Mouse (Mus musculus): ENCODE measurements around the gene Asb4. TPM values are rescaled to one million over a fixed set of nuclear protein-coding genes. Genes with fewer than 3 reads are reported as not detected.
A peak's percentile ranks its signal among the peaks of the same experiment; 100 is the strongest.

Gene Asb4
- total RNA-seq, 2 experiments from 2014 or later, result 6.5 to 11.9 TPM

DNA sequence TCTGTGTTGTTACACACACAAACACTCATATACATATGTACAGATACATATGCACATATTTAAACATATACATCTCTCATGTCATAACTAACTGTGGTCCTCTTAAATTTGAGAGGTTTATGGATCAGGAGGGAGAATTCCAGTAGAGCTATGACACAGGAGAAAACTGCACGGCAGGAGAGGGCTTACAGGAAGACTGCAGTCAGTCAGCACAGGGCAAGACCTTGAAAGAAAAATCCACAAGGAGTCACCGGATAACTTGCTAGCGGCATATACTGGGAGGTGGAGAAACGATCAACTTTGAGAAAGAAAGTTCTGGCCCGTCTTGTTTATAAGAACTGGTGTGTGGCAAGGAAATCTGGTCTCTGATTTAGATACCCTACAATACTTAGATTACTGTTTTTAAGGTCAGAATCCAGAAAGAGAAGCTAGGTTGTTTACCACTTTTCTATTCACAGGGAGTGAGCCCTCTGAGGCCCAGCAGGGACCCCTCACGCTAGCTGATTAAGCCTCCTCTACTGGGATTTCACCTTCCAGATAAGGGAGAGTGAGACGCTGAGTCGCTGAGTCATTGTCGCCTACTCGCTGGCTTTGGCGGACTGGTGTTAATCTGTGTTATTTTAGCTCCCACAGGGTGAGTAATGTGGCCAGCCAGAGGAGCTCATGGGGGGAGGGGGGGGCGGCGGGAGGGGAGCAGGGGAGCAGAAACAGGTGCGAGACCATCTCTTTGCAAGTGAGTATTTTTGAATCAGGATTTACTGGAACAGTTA, 59.3 kb downstream of the Asb4 start:
- intact Hi-C loops (cut with DNase I), result loop anchor here (1.0 kb wide), 1 partner anchor 52 kb away; no protein-coding TSS in a partner anchor
- peak; percentile 63 to 72 for DNase-seq

DNA sequence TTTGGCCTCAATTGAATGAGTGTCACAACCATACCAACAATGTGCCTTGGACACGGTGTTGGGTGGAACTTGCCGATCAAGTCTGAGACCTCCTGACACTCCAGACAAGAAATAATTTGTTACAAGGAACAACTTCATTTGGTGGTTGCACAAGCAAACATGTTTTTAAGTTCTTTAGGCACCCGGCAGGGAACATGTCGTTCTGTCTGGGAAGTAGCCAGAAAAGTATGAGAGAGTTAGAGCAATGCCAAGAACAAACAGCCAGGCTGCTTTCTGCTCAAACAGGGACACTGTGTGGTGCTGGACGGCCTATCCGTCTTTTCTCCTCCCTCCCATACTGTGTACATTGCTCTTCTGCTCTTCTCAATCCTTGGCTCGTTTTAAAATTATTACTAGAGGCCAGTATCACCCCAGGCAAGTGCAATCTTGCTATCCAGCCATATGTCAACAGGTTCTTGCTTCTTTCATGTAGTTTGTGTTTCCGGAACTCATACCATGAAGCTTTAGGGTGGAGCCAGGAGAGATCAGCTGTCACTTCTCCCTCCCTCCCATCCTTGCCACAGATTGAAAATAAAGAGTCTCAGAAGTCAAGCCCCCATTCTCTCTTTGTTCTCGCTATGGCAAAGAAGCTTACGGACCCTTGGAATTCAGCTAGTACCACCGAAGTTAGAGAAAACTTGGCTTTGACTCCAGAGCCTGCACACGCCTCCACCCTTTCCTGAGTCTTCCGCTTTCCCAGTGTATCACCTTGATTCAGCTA, 60.1 kb downstream of the Asb4 start:
- intact Hi-C loops (cut with DNase I), result loop anchor here (1.0 kb wide), 1 partner anchor 51 kb away; no protein-coding TSS in a partner anchor
- DNase-seq, result peak; percentile 55 to 66

DNA sequence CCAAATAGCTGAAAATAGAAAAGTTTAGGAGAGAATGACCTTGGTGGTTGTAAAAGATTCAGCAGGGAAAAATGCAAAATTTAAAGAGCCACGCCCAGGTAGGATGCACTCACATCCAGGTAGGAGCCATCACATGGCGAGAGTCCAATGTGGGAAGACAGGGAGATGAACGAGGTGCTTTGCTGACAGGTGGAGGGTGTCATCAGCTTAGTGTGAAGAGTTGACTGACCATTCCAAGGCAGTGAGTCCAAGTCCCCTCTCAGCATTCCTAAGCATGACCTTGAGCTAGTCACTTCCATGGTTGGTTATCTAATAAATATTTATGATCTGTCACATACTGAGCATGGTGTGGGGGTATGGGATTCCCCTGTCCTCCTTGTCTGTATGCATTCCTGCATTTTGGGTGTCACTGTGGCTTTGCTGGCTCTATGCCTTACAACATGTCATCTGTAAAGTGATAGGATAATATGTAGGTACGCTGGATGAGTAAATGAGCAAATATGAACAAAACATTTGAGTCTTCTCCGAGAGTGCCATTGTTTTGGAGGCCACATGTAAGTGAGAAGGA, 61.2 kb downstream of the Asb4 start:
- no peak for DNase-seq
- intact Hi-C loops (cut with DNase I), result no loop called here

DNA sequence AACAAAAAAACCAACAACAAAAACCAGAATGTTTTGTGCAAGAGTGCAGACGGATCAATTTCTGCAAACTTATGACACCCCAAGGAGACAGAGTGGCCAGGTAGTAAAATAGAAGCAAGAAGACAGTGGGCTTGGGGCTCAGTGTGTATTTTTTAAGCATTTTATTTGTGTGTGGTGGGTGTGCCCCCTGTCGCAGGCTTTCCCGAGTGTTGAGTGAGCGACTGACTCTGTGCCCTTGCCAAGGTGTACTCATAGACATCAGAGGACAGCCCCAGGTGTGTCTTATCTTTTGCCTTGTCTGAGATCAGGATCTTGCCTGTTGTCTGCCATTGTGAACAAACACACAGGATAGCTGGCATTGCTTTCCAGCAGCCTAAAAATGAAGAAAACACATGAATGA, 63.8 kb downstream of the Asb4 start:
- intact Hi-C loops (cut with DNase I), result no loop called here

DNA sequence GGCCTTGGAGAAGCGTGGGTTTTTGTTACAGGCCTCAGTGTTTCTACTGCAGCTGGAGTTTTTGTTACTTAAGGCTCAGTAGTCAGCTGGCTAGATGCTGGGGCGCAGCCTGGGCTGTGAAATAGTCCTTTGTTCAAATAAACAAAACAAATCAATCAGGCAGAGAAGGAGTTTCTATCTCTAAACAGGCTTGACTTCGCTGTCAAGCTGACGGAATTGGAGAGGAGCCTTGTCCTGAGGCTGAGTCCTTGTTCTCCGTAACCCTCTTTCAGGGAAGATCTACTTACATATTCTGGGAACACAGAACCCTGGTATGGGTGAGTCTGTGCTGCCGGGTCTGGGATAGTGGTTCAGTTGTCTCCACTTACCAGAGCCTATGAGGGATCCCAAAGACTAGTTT, 64.4 kb downstream of the Asb4 start:
- DNase-seq, result peak in 1 of 2 experiments; percentile 5
- intact Hi-C loops (cut with DNase I), result no loop called here

More for the DNA sequence above, 63.8 kb downstream of the Asb4 start:
- no peak for DNase-seq

DNA sequence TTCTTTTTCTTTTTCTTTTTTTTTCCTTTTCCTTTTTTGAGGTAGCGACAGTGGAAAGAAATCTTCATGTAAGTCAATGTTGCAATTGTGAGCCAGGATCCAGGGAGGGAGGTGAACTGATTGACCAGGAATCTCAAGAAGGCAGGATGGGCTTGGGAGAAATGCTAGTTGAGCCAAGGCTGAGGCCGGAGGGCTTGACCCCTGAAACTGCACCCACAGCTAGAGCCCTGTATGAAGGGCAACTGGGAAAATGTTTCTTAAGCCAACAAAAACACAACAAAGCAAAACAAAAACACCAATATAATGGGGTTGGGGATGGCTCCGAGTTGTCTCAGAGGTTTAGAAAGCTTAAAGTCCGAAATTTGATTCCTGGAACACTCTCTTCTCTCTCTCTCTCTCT, 65.2 kb downstream of the Asb4 start:
- intact Hi-C loops (cut with DNase I), result no loop called here
- DNase-seq, result no peak

DNA sequence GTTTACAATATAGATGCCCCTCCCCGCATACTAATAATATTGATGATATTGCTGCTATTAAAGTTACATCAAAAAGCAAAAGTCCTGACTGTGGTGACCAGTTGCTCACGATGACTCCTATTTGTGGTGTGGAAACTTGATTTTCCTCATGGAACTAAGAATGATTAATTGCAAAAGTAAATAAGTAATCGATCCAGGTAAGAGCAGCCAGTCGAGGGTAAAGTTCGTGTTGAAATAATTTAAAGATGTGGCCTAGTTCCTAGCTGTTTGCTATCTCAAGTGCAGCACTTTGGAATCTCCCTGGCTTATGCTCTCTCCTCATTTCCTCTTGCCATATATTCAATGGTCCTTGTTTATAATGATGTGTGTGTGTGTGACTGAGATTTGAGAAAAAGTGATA, 66.7 kb downstream of the Asb4 start:
- DNase-seq, result no peak
- intact Hi-C loops (cut with DNase I), result no loop called here

DNA sequence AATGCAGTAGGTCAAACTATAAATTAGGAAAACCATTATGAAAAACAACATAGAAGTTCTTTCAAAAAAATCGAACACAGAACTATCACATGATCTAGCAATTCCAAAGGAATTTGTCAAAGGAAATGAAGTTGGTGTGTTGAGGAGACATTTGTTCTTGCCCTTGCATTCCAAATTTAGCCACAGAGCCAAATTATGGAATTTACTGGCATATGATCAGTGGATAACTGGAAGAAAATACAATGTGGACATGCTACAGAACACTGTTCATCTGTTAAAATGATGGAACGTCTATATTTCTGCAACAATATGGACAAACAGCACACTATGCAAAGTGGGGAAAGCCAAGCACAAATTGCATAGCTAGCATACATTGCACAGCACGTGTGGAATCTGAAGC, 72.7 kb downstream of the Asb4 start:
- intact Hi-C loops (cut with DNase I), result no loop called here
- no peak for DNase-seq

DNA sequence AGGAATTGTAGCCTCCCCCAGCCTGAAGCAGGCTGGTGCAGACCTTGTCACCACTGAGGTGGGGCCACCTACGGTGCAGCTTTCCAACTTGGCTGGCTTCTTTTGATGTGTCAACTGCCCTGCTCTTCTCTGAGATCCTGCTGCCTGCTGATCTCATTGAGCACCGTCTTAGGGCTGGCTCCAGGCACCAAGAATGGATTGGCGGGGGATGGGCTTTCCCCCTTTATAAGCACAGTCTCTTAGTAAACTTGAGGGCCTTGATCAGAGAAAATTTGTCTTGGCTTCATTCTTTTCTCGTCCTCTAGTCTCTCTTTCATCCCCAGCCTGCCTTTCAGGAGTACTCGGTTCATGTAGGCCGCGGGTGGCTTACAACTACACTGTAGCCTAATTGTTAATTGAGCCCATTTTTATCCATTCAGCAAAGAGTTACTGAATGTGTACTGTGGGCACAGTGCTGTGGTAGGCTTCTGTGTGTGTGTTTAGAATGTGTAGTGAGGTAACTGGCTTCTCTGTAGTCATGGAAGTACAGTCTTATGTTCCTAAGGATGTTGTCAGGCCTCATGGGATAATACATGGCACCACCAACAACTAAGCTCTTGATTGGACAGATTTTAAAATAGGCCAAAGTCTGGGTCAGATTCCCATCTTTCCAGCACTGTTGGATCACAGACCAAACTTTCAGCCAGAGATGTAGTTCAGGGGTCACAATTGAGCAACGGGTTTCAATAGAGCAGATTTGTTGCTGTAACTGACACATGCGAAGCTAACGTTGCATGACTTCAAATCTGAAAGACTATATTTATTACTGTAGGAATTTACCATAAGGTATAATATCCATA, 87.5 kb downstream of the Asb4 start:
- DNase-seq, result no peak
- intact Hi-C loops (cut with DNase I), result no loop called here

DNA sequence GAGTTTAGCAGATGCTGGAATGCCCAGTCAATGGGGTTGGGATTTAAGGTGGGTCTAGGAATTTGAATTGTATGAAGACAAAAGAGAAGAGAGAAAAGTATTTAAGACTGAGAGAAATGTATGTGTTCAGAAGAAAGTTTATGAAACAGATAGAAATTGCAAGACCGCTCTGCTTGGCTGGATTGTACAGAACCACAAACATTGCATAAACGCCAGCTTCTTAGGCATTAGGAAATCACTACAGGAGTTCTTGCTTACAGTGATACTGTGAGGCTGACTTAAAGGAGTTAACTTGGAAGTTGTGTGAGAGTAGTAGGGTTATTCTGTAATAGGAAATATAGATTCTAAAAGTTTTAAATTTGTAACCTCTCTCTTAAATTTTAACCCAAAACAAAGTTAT, 89.5 kb downstream of the Asb4 start:
- intact Hi-C loops (cut with DNase I), result no loop called here
- no peak for DNase-seq

DNA sequence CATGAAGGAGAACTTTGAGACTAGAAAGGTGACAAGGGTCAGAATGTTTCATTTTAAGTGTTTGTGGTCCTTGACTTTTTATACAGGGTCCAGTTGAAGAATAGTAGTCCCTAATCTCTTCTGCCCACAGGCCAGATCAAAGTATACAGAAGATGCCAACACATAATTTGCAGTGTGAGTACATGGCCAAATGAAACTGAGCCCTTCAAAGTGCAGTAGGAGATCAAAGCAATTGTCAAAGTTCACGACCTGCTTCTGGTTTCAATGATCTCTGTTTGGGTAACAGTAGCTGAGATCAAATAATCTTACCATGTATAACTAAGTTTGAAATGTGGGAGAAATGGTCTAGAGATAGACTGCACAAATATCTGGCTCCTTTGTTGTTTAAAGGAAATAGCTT, 90.8 kb downstream of the Asb4 start:
- intact Hi-C loops (cut with DNase I), result no loop called here
- DNase-seq, result no peak

DNA sequence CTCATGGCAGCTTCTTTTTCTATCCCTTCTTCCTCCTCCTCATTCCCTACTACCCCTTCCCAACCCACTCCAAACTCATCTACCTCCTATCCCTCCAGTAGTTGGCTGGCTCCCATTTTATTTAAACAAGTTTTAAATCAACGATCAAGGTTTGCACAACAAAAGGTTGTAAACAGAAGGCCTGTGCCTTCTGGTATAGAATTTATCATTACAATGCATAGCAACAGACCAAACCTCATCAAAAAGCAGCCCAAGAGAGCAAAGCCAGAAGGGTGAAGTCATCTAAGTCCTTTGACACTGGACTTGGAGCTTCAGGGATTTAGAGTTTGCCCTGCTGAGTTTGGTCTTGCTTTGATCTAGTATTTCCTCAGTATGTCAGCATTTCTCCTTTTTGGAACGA, 97.9 kb downstream of the Asb4 start:
- intact Hi-C loops (cut with DNase I), result no loop called here

DNA sequence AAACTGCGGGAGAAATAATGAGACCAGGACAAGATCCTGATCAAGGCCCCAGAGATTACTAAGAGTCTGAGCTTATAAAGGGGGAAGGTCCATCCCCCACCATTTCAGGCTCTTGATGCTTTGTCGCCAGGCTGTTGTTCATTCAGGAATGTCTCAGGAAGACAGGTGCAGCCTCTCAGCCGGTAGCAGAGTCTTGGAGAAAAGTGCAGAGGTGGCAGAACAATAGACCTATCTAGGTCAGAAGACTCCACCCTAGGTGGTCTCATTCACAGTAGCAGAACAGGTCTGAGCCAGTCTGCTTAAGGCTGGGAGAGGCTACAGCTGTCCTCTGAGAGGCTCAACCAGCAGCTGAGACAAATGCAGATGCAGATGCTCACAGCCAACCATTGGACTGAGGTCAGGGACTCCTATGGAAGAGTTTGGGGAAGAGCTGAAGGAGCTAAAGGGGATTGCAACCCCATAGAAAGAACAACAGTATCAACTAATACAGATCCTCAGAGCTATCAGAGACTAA, 99.1 kb downstream of the Asb4 start:
- intact Hi-C loops (cut with DNase I), result no loop called here
- no peak for DNase-seq

More for the DNA sequence above, 97.9 kb downstream of the Asb4 start:
- no peak for DNase-seq

Other genes with a start within 250 kb of the Asb4 start
- under 1 TPM in 1 of 2 experiments, not detected in 1; 0.32 TPM for gene Pon1, start 189.4 kb upstream of the Asb4 start, total RNA-seq (2021)
- gene Pon3, start 127.1 kb upstream of the Asb4 start, total RNA-seq (2021), result 10 to 100 TPM; 26.1 to 28.3 TPM
- 10 to 100 TPM; 26.7 to 27.3 TPM for gene Pon2, start 84.9 kb upstream of the Asb4 start, total RNA-seq (2021)
- 100 to 1,000 TPM; 886 to 965 TPM for gene Pdk4, start 112.9 kb downstream of the Asb4 start, total RNA-seq (2021)